12 mouse cellular contexts compared by ENCODE assay signal in the genomic region with DNA sequence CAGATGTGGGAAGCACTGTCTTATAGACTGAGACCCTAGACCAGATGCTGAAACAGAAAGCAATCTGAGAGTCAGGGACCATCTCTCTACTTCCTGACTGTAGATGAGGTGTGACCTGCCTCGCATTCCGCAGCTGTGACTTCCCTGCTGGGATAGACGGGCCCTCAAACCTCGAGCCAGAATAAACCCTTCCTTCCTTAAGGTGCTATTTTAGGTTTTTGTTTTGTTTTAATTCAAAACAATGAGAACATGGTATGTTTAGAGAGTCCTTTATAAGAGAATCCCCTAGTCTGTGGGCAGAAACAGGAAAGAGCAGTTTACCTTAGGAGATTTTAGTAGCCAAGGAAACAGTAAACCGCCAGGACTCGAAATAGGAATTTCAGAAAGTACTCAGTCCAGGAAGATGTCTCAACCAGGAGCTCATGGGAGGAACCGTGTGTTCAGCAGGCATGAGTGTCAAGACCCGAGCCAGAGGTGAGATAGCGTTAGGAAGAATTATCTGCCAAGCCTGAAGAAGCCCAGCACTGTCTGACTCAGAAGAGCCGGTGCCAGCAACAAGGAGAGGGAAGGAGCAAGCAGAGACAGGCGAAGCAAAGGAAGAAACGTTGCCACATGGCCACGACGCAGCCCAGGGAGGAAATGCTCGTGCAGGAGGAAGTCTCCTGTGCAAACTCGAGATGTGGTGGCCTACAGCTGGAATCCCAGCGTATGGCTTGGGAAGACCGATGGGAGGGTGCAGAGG. TPM values are rescaled to one million over a fixed set of nuclear protein-coding genes. Genes with fewer than 3 reads are reported as not detected.
A peak's percentile ranks its signal among the peaks of the same experiment; 100 is the strongest.
DNase-seq lines count a peak whose midpoint lies in the region; ATAC-seq lines count a peak whose summit lies in the region.
"Had no signal": no experiment of that assay in that cellular context is flagged by ENCODE, and none has a peak within 500 bp of the region (broad histone marks: within the 10 kb centered on the region; RNA-seq: fewer than 3 reads in every experiment).

No protein-coding gene starts in this region.

- H3K4me2 ChIP-seq in heart, embryonic 16.5 days (ENCODE audit: low read depth, low read length) = no peak overlapping the region
- H3K4me2 ChIP-seq in hindbrain, embryonic 14.5 days (replicated peaks) = no peak overlapping the region

- 48% methylated on average over 18 of the region's 18 CpGs for WGBS in heart, embryonic 16.5 days
- WGBS in hindbrain, embryonic 14.5 days = 86% methylated on average over 18 of the region's 18 CpGs

- intact Hi-C loops in heart, postnatal 14 days (cut with DNase I) = no loop called here

- ATAC-seq in heart, embryonic 16.5 days (replicated peaks; ENCODE audit: extremely low read depth, insufficient read depth, low FRiP score) = peak; percentile 51; the same call in 1 of the 2 replicates
- no peak for ATAC-seq in hindbrain, embryonic 14.5 days (ENCODE audit: low FRiP score)

- H3K27me3 ChIP-seq in heart, embryonic 16.5 days (ENCODE audit: control insufficient read depth, insufficient read depth, low read length) = no peaks in the 10 kb centered on the region
- no peaks in the 10 kb centered on the region for H3K27me3 ChIP-seq in hindbrain, embryonic 14.5 days (ENCODE audit: control insufficient read depth, insufficient read depth, low read length)

- no peak overlapping the region for H3K9ac ChIP-seq in heart, embryonic 16.5 days (ENCODE audit: low read length)
- H3K9ac ChIP-seq in hindbrain, embryonic 14.5 days = no peak overlapping the region

- no peak for DNase-seq in heart, postnatal 14 days
- peak; percentile 48 for DNase-seq in CD4-positive, CD25-positive, alpha-beta regulatory T cell, adult 2 months (ENCODE audit: low read depth, low spot score)
- peak; percentile 12 for DNase-seq in embryo, embryonic 11 days
- DNase-seq in lung, postnatal 4 days = peak; percentile 34 to 69
- no peak for DNase-seq in cerebellum, postnatal 4 days (ENCODE audit: low spot score in 2 of 2)
- no peak for DNase-seq in retina, postnatal 1 day
- no peak for DNase-seq in hindbrain, embryonic 14.5 days (ENCODE audit: low spot score)
- DNase-seq: cerebellum, postnatal 10 days; gastrocnemius, postnatal 10 days had no signal

- no peak overlapping the region for H3K4me3 ChIP-seq in heart, embryonic 16.5 days (ENCODE audit: low read length)
- no peak overlapping the region for H3K4me3 ChIP-seq in hindbrain, embryonic 14.5 days (replicated peaks; ENCODE audit: low read length)

- no peaks in the 10 kb centered on the region; the same call in 1 of the 2 replicates for H3K4me1 ChIP-seq in heart, embryonic 16.5 days (ENCODE audit: control insufficient read depth, insufficient read depth, low read length)
- H3K4me1 ChIP-seq in hindbrain, embryonic 14.5 days (replicated peaks; ENCODE audit: control insufficient read depth, insufficient read depth, low read length) = no peaks in the 10 kb centered on the region

- peak overlapping the region; percentile 46 for H3K27ac ChIP-seq in heart, embryonic 16.5 days (ENCODE audit: low read length)
- H3K27ac ChIP-seq in hindbrain, embryonic 14.5 days = no peak overlapping the region

- H3K9me3 ChIP-seq in heart, embryonic 16.5 days (replicated peaks; ENCODE audit: control insufficient read depth, low read length) = no peaks in the 10 kb centered on the region
- H3K9me3 ChIP-seq in hindbrain, embryonic 14.5 days (ENCODE audit: control insufficient read depth, low read length) = no peaks in the 10 kb centered on the region

- H3K36me3 ChIP-seq in heart, embryonic 16.5 days (ENCODE audit: control insufficient read depth, insufficient read depth) = no peaks in the 10 kb centered on the region
- H3K36me3 ChIP-seq in hindbrain, embryonic 14.5 days (replicated peaks; ENCODE audit: control insufficient read depth, insufficient read depth) = no peaks in the 10 kb centered on the region

RNA-seq across cellular contexts. Expression of a gene that starts 24.8 kb away (rescaled TPM):
- not detected in 2 replicates for polyA plus RNA-seq in heart, embryonic 16.5 days (2015; fragmentation: Nextera tagmentation; extraction: Ambion mirVana)
- not detected for total RNA-seq in heart, postnatal 14 days (2021)
- polyA plus RNA-seq in hindbrain, embryonic 14.5 days (2014; fragmentation: Nextera tagmentation; extraction: Ambion mirVana) = not detected in 2 replicates
- total RNA-seq: gastrocnemius, postnatal 10 days; left cerebral cortex, adult 18-20 months had no signal
- polyA plus RNA-seq: neural tube, embryonic 11.5 days had no signal

RNA-seq across cellular contexts. Expression of a gene that starts 27.6 kb away (rescaled TPM):
- polyA plus RNA-seq in heart, embryonic 16.5 days (2015; fragmentation: Nextera tagmentation; extraction: Ambion mirVana) = 0.67 TPM in 1 of 2 replicates, not detected in the other
- not detected for total RNA-seq in heart, postnatal 14 days (2021)
- polyA plus RNA-seq in hindbrain, embryonic 14.5 days (2014; fragmentation: Nextera tagmentation; extraction: Ambion mirVana) = not detected in 2 replicates
- total RNA-seq: gastrocnemius, postnatal 10 days; left cerebral cortex, adult 18-20 months had no signal

RNA-seq across cellular contexts. Expression of a gene that starts 43.4 kb away (rescaled TPM):
- 30.0 and 30.4 TPM in 2 replicates for polyA plus RNA-seq in heart, embryonic 16.5 days (2015; fragmentation: Nextera tagmentation; extraction: Ambion mirVana)
- 10 to 100 TPM; 34.0 to 36.7 TPM for total RNA-seq in heart, postnatal 14 days (2021)
- 42.9 and 46.4 TPM in 2 replicates for polyA plus RNA-seq in hindbrain, embryonic 14.5 days (2014; fragmentation: Nextera tagmentation; extraction: Ambion mirVana)

Comparison
In these comparisons a context has a peak if more than half of its experiments do, and no peak if none do; other contexts are left out.
1. DNase-seq: peak in CD4-positive, CD25-positive, alpha-beta regulatory T cell, adult 2 months (single experiment), embryo, embryonic 11 days (single experiment) and lung, postnatal 4 days (2 of 2); none in heart, postnatal 14 days (0 of 2), cerebellum, postnatal 4 days (0 of 2), retina, postnatal 1 day (single experiment) and hindbrain, embryonic 14.5 days (single experiment).